Mouse (Mus musculus): Measurements from ENCODE around the gene Rpl18. TPM values are rescaled to one million over a fixed set of nuclear protein-coding genes. Genes with fewer than 3 reads are reported as not detected.

Gene Rpl18
- polyA plus RNA-seq, 1 experiment from 2014 or later: 1,034 TPM

GRCm38 (mm10) chr7:45709036-45709435, 6.2 kb upstream of the Rpl18 start:
- Histone ChIP-seq H3K4me3 (no peak overlapping the region), H3K27me3 (no peaks in the 10 kb centered on the region), H3K36me3 (peaks cover 45% of the 10 kb centered on the region), H3K4me1 (peaks cover 55% of the 10 kb centered on the region), H3K9ac (no peak overlapping the region), H3K27ac (no peak overlapping the region), H3K9me3 (no peaks in the 10 kb centered on the region), H3K4me2 (no peak overlapping the region)
- 54% methylated on average over 6 of the region's 6 CpGs for WGBS
- ATAC-seq (ENCODE audit: insufficient number of reproducible peaks, low FRiP score, low TSS enrichment, low read depth): no peak

GRCm38 (mm10) chr7:45709677-45710355, 5.4 kb upstream of the Rpl18 start:
- H3K27ac ChIP-seq: no peak overlapping the region
- ATAC-seq (ENCODE audit: insufficient number of reproducible peaks, low FRiP score, low TSS enrichment, low read depth): no peak
- WGBS: 81% methylated on average over 14 of the region's 14 CpGs

GRCm38 (mm10) chr7:45710477-45711191, 4.6 kb upstream of the Rpl18 start:
- 91% methylated on average over 20 of the region's 20 CpGs for WGBS
- no peak overlapping the region for H3K27ac ChIP-seq
- no peak overlapping the region for H3K4me3 ChIP-seq
- no peak overlapping the region for H3K4me2 ChIP-seq
- H3K4me1 ChIP-seq: peaks cover 62% of the 10 kb centered on the region
- ATAC-seq (ENCODE audit: insufficient number of reproducible peaks, low FRiP score, low TSS enrichment, low read depth): no peak
- H3K27me3 ChIP-seq: no peaks in the 10 kb centered on the region
- H3K9me3 ChIP-seq: no peaks in the 10 kb centered on the region
- H3K9ac ChIP-seq: no peak overlapping the region
- H3K36me3 ChIP-seq: peaks cover 45% of the 10 kb centered on the region

More at GRCm38 (mm10) chr7:45709677-45710355, 5.4 kb upstream of the Rpl18 start:
- no peak overlapping the region for H3K9ac ChIP-seq
- no peak overlapping the region for H3K4me2 ChIP-seq
- peaks cover 45% of the 10 kb centered on the region for H3K36me3 ChIP-seq
- H3K4me3 ChIP-seq: no peak overlapping the region
- no peaks in the 10 kb centered on the region for H3K27me3 ChIP-seq
- H3K4me1 ChIP-seq: peaks cover 61% of the 10 kb centered on the region
- no peaks in the 10 kb centered on the region for H3K9me3 ChIP-seq

GRCm38 (mm10) chr7:45711316-45712021, 3.8 kb upstream of the Rpl18 start:
- peaks cover 45% of the 10 kb centered on the region for H3K36me3 ChIP-seq
- no peaks in the 10 kb centered on the region for H3K9me3 ChIP-seq
- WGBS: 88% methylated on average over 24 of the region's 24 CpGs
- no peak overlapping the region for H3K9ac ChIP-seq
- peaks cover 62% of the 10 kb centered on the region for H3K4me1 ChIP-seq
- no peak overlapping the region for H3K4me3 ChIP-seq
- no peak overlapping the region for H3K4me2 ChIP-seq
- no peak for ATAC-seq (ENCODE audit: insufficient number of reproducible peaks, low FRiP score, low TSS enrichment, low read depth)
- H3K27ac ChIP-seq: no peak overlapping the region
- H3K27me3 ChIP-seq: no peaks in the 10 kb centered on the region

- Histone ChIP-seq H3K27me3 (no peaks in the 10 kb centered on the region), H3K27ac (no peak overlapping the region), H3K4me1 (peaks cover 62% of the 10 kb centered on the region), H3K4me3 (0 out of 2 replicates have a peak overlapping the region, but pooled peaks have one; percentile 7), H3K9me3 (no peaks in the 10 kb centered on the region), H3K36me3 (peaks cover 45% of the 10 kb centered on the region), H3K9ac (no peak overlapping the region), H3K4me2 (no peak overlapping the region)
- 81% methylated on average over 21 of the region's 21 CpGs for WGBS
- no peak for ATAC-seq (ENCODE audit: insufficient number of reproducible peaks, low FRiP score, low TSS enrichment, low read depth)
These were observed 3.1 kb upstream of the Rpl18 start for GRCm38 (mm10) chr7:45712022-45712757.

- H3K36me3 ChIP-seq: peaks cover 45% of the 10 kb centered on the region
- WGBS: 92% methylated on average over 16 of the region's 16 CpGs
These were observed 1.9 kb upstream of the Rpl18 start for GRCm38 (mm10) chr7:45713396-45713795.

GRCm38 (mm10) chr7:45713881-45714520, 1.3 kb upstream of the Rpl18 start:
- H3K4me2 ChIP-seq: peak overlapping the region; percentile 90
- ATAC-seq (ENCODE audit: insufficient number of reproducible peaks, low FRiP score, low TSS enrichment, low read depth): no peak
- no peak overlapping the region; the same call in 1 of the 2 replicates for H3K9ac ChIP-seq
- WGBS: 83% methylated on average over 6 of the region's 6 CpGs
- peaks cover 48% of the 10 kb centered on the region for H3K4me1 ChIP-seq
- peak overlapping the region; percentile 77; the same call in 1 of the 2 replicates for H3K27ac ChIP-seq
- H3K9me3 ChIP-seq: no peaks in the 10 kb centered on the region
- no peaks in the 10 kb centered on the region for H3K27me3 ChIP-seq
- H3K36me3 ChIP-seq: peaks cover 47% of the 10 kb centered on the region
- peak overlapping the region; percentile 73 for H3K4me3 ChIP-seq

More at GRCm38 (mm10) chr7:45713396-45713795, 1.9 kb upstream of the Rpl18 start:
- ATAC-seq (ENCODE audit: insufficient number of reproducible peaks, low FRiP score, low TSS enrichment, low read depth): no peak
- Histone ChIP-seq H3K27me3 (no peaks in the 10 kb centered on the region), H3K9me3 (no peaks in the 10 kb centered on the region), H3K27ac (no peak overlapping the region), H3K4me2 (no peak overlapping the region), H3K9ac (no peak overlapping the region), H3K4me3 (no peak overlapping the region), H3K4me1 (peaks cover 50% of the 10 kb centered on the region)

- H3K9me3 ChIP-seq: no peaks in the 10 kb centered on the region
- peak overlapping the region; percentile 90 for H3K4me2 ChIP-seq
- H3K4me1 ChIP-seq: peaks cover 54% of the 10 kb centered on the region
- ATAC-seq (ENCODE audit: insufficient number of reproducible peaks, low FRiP score, low TSS enrichment, low read depth): peak; percentile 16; the same call in 1 of the 2 replicates
- H3K27ac ChIP-seq: peak overlapping the region; percentile 77
- 7% methylated on average over 14 of the region's 14 CpGs for WGBS
- peak overlapping the region; percentile 68 for H3K9ac ChIP-seq
- peak overlapping the region; percentile 73 for H3K4me3 ChIP-seq
- H3K27me3 ChIP-seq: no peaks in the 10 kb centered on the region
- H3K36me3 ChIP-seq: peaks cover 49% of the 10 kb centered on the region
These were observed 597 bp upstream of the Rpl18 start for GRCm38 (mm10) chr7:45714630-45715089.

- no peak for ATAC-seq (ENCODE audit: insufficient number of reproducible peaks, low FRiP score, low TSS enrichment, low read depth)
- Histone ChIP-seq H3K9me3 (no peaks in the 10 kb centered on the region), H3K9ac (peak overlapping the region; percentile 8; the same call in 1 of the 2 replicates), H3K4me3 (peak overlapping the region; percentile 73), H3K4me1 (peaks cover 64% of the 10 kb centered on the region), H3K4me2 (peak overlapping the region; percentile 90), H3K36me3 (peaks cover 50% of the 10 kb centered on the region), H3K27ac (peak overlapping the region; percentile 77), H3K27me3 (no peaks in the 10 kb centered on the region)
- WGBS: 81% methylated on average over 19 of the region's 19 CpGs
These were observed 643 bp downstream of the Rpl18 start for GRCm38 (mm10) chr7:45715741-45716459.

- H3K4me3 ChIP-seq: peak overlapping the region; percentile 73
- no peak for ATAC-seq (ENCODE audit: insufficient number of reproducible peaks, low FRiP score, low TSS enrichment, low read depth)
- no peak overlapping the region for H3K27ac ChIP-seq
- H3K4me2 ChIP-seq: peak overlapping the region; percentile 90
- no peaks in the 10 kb centered on the region for H3K27me3 ChIP-seq
- peaks cover 67% of the 10 kb centered on the region for H3K4me1 ChIP-seq
- 82% methylated on average over 3 of the region's 3 CpGs for WGBS
- H3K9ac ChIP-seq: no peak overlapping the region
- no peaks in the 10 kb centered on the region for H3K9me3 ChIP-seq
- peaks cover 50% of the 10 kb centered on the region for H3K36me3 ChIP-seq
These were observed 1.2 kb downstream of the Rpl18 start for GRCm38 (mm10) chr7:45716460-45716857.
